Mouse (Mus musculus) erythroblast, adult 5-6 weeks (primary cell): Measurements from ENCODE around the gene Ugt1a1. TPM values are rescaled to one million over a fixed set of nuclear protein-coding genes. Genes with fewer than 3 reads are reported as not detected.

Source experiments
- total RNA-seq, 2 experiments: library from RNA; stranded (forward) in 1 of 2; stranded (reverse) in 1 of 2; fragments of 150-400 nt in 1 of 2; fragments of 200-764, 138-1000 nt in 1 of 2; gene quantifications; 2 replicates each; pipeline versions ENCODE4 v1.2.3 to v1.2.4; 2015 to 2017; ENCODE audit warnings: low replicate concordance in 2 of 2

Ugt1a1 gene
- total RNA-seq, 2 experiments from 2014 or later: 1.0 TPM; not detected in 1

Other genes with a start within 250 kb of the Ugt1a1 start
- gene Usp40, start 203.4 kb upstream of the Ugt1a1 start, total RNA-seq (2015; ENCODE audit: low replicate concordance): 2.7 and 3.8 TPM in 2 replicates
- gene Usp40, start 203.4 kb upstream of the Ugt1a1 start, total RNA-seq (2017; ENCODE audit: low replicate concordance): 2.6 and 7.4 TPM in 2 replicates
- not detected in 2 replicates for gene Ugt1a10, start 156.6 kb upstream of the Ugt1a1 start, total RNA-seq (2015; ENCODE audit: low replicate concordance)
- gene Ugt1a10, start 156.6 kb upstream of the Ugt1a1 start, total RNA-seq (2017; ENCODE audit: low replicate concordance): not detected in 2 replicates
- not detected in 2 replicates for gene Ugt1a9, start 141.2 kb upstream of the Ugt1a1 start, total RNA-seq (2015; ENCODE audit: low replicate concordance)
- gene Ugt1a9, start 141.2 kb upstream of the Ugt1a1 start, total RNA-seq (2017; ENCODE audit: low replicate concordance): 2.4 TPM in 1 of 2 replicates, not detected in the other
- gene Ugt1a8, start 124.1 kb upstream of the Ugt1a1 start, total RNA-seq (2015; ENCODE audit: low replicate concordance): not detected in 2 replicates
- not detected in 2 replicates for gene Ugt1a8, start 124.1 kb upstream of the Ugt1a1 start, total RNA-seq (2017; ENCODE audit: low replicate concordance)
- 7.1 and 15.5 TPM in 2 replicates for gene Ugt1a7c, start 116.9 kb upstream of the Ugt1a1 start, total RNA-seq (2015; ENCODE audit: low replicate concordance)
- gene Ugt1a7c, start 116.9 kb upstream of the Ugt1a1 start, total RNA-seq (2017; ENCODE audit: low replicate concordance): 9.9 and 11.0 TPM in 2 replicates
- not detected in 2 replicates for gene Ugt1a6b, start 108.7 kb upstream of the Ugt1a1 start, total RNA-seq (2015; ENCODE audit: low replicate concordance)
- not detected in 2 replicates for gene Ugt1a6b, start 108.7 kb upstream of the Ugt1a1 start, total RNA-seq (2017; ENCODE audit: low replicate concordance)
- 1.3 TPM in 1 of 2 replicates, not detected in the other for gene Ugt1a6a, start 77.2 kb upstream of the Ugt1a1 start, total RNA-seq (2015; ENCODE audit: low replicate concordance)
- gene Ugt1a6a, start 77.2 kb upstream of the Ugt1a1 start, total RNA-seq (2017; ENCODE audit: low replicate concordance): 0.70 and 2.3 TPM in 2 replicates
- gene Ugt1a5, start 45.9 kb upstream of the Ugt1a1 start, total RNA-seq (2015; ENCODE audit: low replicate concordance): not detected in 2 replicates
- gene Ugt1a5, start 45.9 kb upstream of the Ugt1a1 start, total RNA-seq (2017; ENCODE audit: low replicate concordance): not detected in 2 replicates
- not detected in 2 replicates for gene Ugt1a2, start 11.4 kb upstream of the Ugt1a1 start, total RNA-seq (2015; ENCODE audit: low replicate concordance)
- gene Ugt1a2, start 11.4 kb upstream of the Ugt1a1 start, total RNA-seq (2017; ENCODE audit: low replicate concordance): not detected in 2 replicates
- gene Dnajb3, start 6.2 kb upstream of the Ugt1a1 start, total RNA-seq (2015; ENCODE audit: low replicate concordance): 5.6 and 20.9 TPM in 2 replicates
- 5.4 and 9.1 TPM in 2 replicates for gene Dnajb3, start 6.2 kb upstream of the Ugt1a1 start, total RNA-seq (2017; ENCODE audit: low replicate concordance)
- gene Mroh2a, start 15.0 kb downstream of the Ugt1a1 start, total RNA-seq (2015; ENCODE audit: low replicate concordance): 1.7 TPM in 1 of 2 replicates, not detected in the other
- 0.17 and 0.70 TPM in 2 replicates for gene Mroh2a, start 15.0 kb downstream of the Ugt1a1 start, total RNA-seq (2017; ENCODE audit: low replicate concordance)
- 66.9 and 89.5 TPM in 2 replicates for gene Hjurp, start 65.7 kb downstream of the Ugt1a1 start, total RNA-seq (2015; ENCODE audit: low replicate concordance)
- 110 and 133 TPM in 2 replicates for gene Hjurp, start 65.7 kb downstream of the Ugt1a1 start, total RNA-seq (2017; ENCODE audit: low replicate concordance)
- not detected in 2 replicates for gene Trpm8, start 65.7 kb downstream of the Ugt1a1 start, total RNA-seq (2015; ENCODE audit: low replicate concordance)
- not detected in 2 replicates for gene Trpm8, start 65.7 kb downstream of the Ugt1a1 start, total RNA-seq (2017; ENCODE audit: low replicate concordance)
- not detected in 2 replicates for gene Spp2, start 195.0 kb downstream of the Ugt1a1 start, total RNA-seq (2015; ENCODE audit: low replicate concordance)
- not detected in 2 replicates for gene Spp2, start 195.0 kb downstream of the Ugt1a1 start, total RNA-seq (2017; ENCODE audit: low replicate concordance)